Mouse (Mus musculus) heart, embryonic 13.5 days (tissue): Measurements from ENCODE around the gene Chrne. TPM values are rescaled to one million over a fixed set of nuclear protein-coding genes. Genes with fewer than 3 reads are reported as not detected.
A peak's percentile ranks its signal among the peaks of the same experiment; 100 is the strongest.

Experiments
- ATAC-seq: fragments of 200-750 bp; cut with Nextera tagmentation; 2 replicates; pipeline ENCODE4 v1.8.0; 2017; ENCODE audit warnings: moderate TSS enrichment; ENCODE audit not compliant: insufficient number of reproducible peaks, low FRiP score, low TSS enrichment; ENCODE audit errors: extremely low read depth
- H3K27ac ChIP-seq: fragments of 300-500 bp; sonication (generic); replicated peaks from 2 replicates; pipeline ENCODE4 v1.5.1; 2015; ENCODE audit warnings: moderate library complexity, mild to moderate bottlenecking, inconsistent platforms
- H3K27me3 ChIP-seq: fragments of 300-500 bp; sonication (generic); replicated peaks from 2 replicates; pipeline ENCODE4 v1.6.1; 2015; ENCODE audit warnings: mild to moderate bottlenecking, inconsistent platforms
- H3K36me3 ChIP-seq: fragments of 300-500 bp; sonication (generic); 2 replicates; pipeline ENCODE4 v1.6.1; 2015; ENCODE audit warnings: mild to moderate bottlenecking, inconsistent platforms
- H3K4me1 ChIP-seq: fragments of 300-500 bp; sonication (generic); 2 replicates; pipeline ENCODE4 v1.6.1; 2015; ENCODE audit warnings: inconsistent platforms
- H3K4me2 ChIP-seq: fragments of 300-500 bp; sonication (generic); 2 replicates; pipeline ENCODE4 v1.6.1; 2015; ENCODE audit warnings: inconsistent platforms, mild to moderate bottlenecking, moderate library complexity
- H3K4me3 ChIP-seq: fragments of 300-500 bp; sonication (generic); 2 replicates; pipeline ENCODE4 v1.5.1; 2015; ENCODE audit warnings: moderate library complexity, mild to moderate bottlenecking, inconsistent platforms
- H3K9ac ChIP-seq: fragments of 300-500 bp; sonication (generic); 2 replicates; pipeline ENCODE4 v1.6.1; 2015; ENCODE audit warnings: inconsistent platforms, mild to moderate bottlenecking, moderate library complexity
- H3K9me3 ChIP-seq: fragments of 300-500 bp; sonication (generic); 2 replicates; pipeline ENCODE4 v1.6.1; 2016; ENCODE audit warnings: inconsistent platforms
- WGBS: fragments of 180-500 bp; shearing (Covaris S2); methylation state at CpG from one replicate; pipeline ENCODE4 v1.1.7; 2015; ENCODE audit warnings: mixed read lengths; 5-methylcytosine and 5-hydroxymethylcytosine counted together
- polyA plus RNA-seq: library from polyadenylated mRNA; unstranded; fragments of >200 nt; fragmentation: Nextera tagmentation; extraction: Ambion mirVana; gene quantifications from 2 replicates; pipeline ENCODE4 v1.2.1, GENCODE M21; 2015

Gene Chrne
- polyA plus RNA-seq, 1 experiment from 2014 or later = not detected

DNA sequence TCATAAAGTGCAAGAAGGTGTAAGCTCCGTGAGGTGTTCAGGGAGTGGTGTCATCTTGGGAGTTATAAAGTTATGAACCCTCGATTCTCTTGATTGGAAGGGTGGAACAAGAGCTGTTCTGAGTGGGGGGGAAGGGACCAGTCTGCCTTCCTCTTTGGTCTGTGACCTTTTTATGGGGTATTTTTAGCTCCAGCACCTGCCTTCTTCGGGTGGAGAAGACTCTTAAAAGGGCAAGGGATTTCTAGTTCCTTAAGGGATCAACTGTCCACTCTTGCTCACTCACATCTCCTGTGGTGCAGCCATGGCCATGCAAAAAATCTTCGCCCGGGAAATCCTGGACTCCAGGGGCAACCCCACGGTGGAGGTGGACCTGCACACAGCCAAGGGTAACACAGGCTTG, 38.6 kb upstream of the Chrne start:
- 16% methylated on average over 6 of the region's 6 CpGs for WGBS
- ATAC-seq = no peak

DNA sequence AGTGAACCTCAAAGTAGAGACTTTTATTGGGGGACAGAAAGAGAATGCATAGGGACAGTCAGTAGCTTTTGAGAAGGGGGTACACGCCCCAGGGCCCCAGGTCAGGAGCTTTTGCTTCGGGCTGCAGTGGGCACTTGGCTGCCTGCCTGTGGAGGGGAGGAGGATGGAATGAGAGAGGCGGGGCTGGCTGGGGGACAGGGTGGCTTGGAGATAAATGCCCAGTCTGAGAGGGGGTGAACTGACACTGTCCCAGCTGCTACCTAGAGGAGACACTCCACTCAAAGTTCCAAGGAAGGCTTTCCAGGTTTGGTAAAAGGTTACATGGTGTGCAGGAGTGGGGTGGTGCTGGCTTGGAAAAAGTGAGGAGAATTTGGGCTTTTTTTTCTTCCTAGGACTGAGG, 37.9 kb upstream of the Chrne start, which contains the start of gene Eno3:
TSS of gene Eno3 (plus strand) at position 239 of the 400 bp plus-strand sequence.
- peaks cover 63% of the 10 kb centered on the region for H3K4me1 ChIP-seq
- WGBS = 15% methylated on average over 3 of the region's 3 CpGs

More for the DNA sequence above, 38.6 kb upstream of the Chrne start:
- Histone ChIP-seq H3K4me1 (peaks cover 57% of the 10 kb centered on the region), H3K4me3 (peak overlapping the region; percentile 100), H3K27ac (peak overlapping the region; percentile 99), H3K4me2 (peak overlapping the region; percentile 94), H3K9me3 (no peaks in the 10 kb centered on the region), H3K36me3 (peaks cover 41% of the 10 kb centered on the region), H3K9ac (peak overlapping the region; percentile 100), H3K27me3 (no peaks in the 10 kb centered on the region)

DNA sequence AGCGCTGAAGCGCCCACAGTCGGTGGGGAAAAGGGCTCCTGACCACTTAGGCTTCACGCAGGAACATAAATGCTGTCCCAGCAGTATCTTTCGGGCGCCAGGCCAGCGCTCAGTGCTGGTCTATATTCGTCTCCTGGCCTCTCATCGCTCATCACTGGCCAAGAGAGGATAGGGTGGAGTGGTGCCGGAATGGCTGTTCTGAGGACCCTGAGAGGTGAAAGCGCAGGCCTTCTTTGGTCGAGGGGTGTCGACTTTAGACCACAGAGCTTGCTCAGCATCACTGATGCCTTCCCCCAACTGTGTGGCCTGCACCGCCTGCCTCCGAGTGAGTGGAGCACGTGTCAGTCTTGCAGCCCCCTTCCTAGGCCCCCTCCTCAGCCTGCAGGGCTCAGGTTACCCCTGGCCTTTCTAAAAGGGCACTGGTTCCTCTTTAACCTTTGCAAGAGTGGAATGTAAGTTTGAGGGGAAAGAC, 37.5 kb upstream of the Chrne start:
- no peaks in the 10 kb centered on the region for H3K9me3 ChIP-seq
- 4% methylated on average over 16 of the region's 16 CpGs for WGBS
- peak overlapping the region; percentile 99 for H3K27ac ChIP-seq
- peak overlapping the region; percentile 100 for H3K4me3 ChIP-seq
- no peaks in the 10 kb centered on the region for H3K27me3 ChIP-seq
- H3K9ac ChIP-seq = peak overlapping the region; percentile 100
- peak overlapping the region; percentile 94 for H3K4me2 ChIP-seq
- H3K4me1 ChIP-seq = peaks cover 68% of the 10 kb centered on the region
- no peak; the same call in 1 of the 2 replicates for ATAC-seq
- peaks cover 41% of the 10 kb centered on the region for H3K36me3 ChIP-seq

More for the DNA sequence above, 37.9 kb upstream of the Chrne start, which contains the start of gene Eno3:
- peak; percentile 12; the same call in 1 of the 2 replicates for ATAC-seq
- peak within 1 kb of the TSS; percentile 99 for H3K27ac ChIP-seq
- peaks cover 41% of the 10 kb centered on the region for H3K36me3 ChIP-seq
- no peaks in the 10 kb centered on the region for H3K27me3 ChIP-seq
- no peaks in the 10 kb centered on the region for H3K9me3 ChIP-seq
- peak within 1 kb of the TSS; percentile 94 for H3K4me2 ChIP-seq
- H3K9ac ChIP-seq = peak within 1 kb of the TSS; percentile 100
- peak within 1 kb of the TSS; percentile 100 for H3K4me3 ChIP-seq

DNA sequence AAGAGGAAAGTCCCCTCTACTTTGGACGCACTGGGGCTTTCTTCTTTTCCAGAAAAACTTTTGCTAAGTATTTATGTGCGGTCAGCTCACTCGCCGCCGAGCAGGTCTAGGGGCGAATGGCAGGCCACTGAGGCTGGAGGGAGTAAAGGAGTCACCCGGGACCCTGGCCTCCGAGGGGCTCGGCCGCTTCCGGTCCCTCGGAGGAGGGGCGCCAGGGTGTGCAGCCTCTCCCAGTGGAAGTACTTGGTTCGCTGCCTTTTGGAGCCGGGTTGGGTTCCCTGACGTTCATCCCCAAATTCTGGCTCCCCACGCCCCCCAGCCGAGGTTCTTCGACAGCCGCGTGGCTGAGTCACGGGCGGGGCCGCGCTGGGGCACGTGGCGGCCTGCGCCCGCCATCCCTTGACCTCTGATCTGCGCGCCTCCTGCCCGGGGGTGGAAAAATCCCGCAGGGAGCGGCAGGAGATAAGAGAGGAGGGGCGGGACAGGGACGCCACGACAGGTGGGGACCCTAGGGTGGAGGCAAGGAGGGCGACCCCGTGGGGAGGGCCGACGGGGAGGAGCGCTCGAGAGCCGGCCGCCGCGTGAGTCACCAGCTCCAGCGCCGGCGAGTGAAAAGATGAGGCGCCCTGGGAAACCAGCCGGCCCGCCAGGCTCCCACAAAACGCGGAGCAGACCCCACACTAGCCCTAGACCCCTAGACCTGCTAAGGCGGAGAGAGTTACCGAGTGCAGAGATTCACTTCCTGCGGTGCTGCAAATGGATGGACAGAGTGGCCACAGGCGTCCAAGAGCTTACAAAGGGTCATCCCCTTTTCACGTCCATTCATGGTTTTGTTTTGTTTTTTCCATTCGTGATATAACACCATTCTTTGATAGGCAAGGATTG, 36.8 kb upstream of the Chrne start:
- no peak for ATAC-seq
- H3K4me1 ChIP-seq = peaks cover 70% of the 10 kb centered on the region

DNA sequence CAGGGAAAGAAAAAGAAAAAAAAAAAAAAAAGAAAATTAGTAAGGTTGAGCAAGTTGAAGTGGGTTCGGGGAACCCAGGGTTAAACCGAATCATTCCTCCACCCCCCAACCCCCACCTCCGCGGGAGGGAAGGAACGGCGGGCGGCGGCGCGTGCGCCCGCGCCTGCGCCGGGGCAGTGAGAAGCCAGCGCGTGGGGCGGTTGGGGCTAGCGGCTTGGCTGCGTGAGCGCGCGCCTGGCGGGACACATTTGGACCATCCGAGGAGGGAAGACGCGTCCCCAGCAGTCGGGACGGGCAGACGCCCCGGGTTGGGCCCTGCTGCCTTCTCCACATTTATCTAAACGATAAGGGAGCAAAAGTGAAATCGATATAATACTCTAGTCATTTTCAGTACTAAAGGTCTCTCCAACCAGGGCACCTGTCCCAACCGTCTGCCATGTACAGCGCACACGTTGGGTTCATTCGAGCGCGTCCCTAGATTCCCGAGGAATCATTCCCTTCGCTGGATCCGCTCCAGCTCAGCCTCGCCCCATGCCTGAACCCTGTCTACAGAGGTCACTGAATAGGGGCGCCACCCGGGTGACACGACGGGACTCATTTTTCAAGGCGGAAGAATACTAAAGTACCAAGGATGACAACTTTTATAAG, 36.0 kb upstream of the Chrne start:
- Histone ChIP-seq H3K27me3 (no peaks in the 10 kb centered on the region), H3K9ac (peak overlapping the region; percentile 100), H3K4me2 (peak overlapping the region; percentile 94), H3K27ac (peak overlapping the region; percentile 99), H3K4me1 (peaks cover 77% of the 10 kb centered on the region), H3K4me3 (peak overlapping the region; percentile 100), H3K9me3 (no peaks in the 10 kb centered on the region), H3K36me3 (peaks cover 42% of the 10 kb centered on the region)
- under 1% methylated on average over 42 of the region's 48 CpGs for WGBS
- 0 out of 2 replicates have a peak, but pooled peaks have one; percentile 17 for ATAC-seq

More for the DNA sequence above, 36.8 kb upstream of the Chrne start:
- peak overlapping the region; percentile 99 for H3K27ac ChIP-seq
- no peaks in the 10 kb centered on the region for H3K27me3 ChIP-seq
- peak overlapping the region; percentile 100 for H3K9ac ChIP-seq
- no peaks in the 10 kb centered on the region for H3K9me3 ChIP-seq
- peaks cover 41% of the 10 kb centered on the region for H3K36me3 ChIP-seq
- peak overlapping the region; percentile 100 for H3K4me3 ChIP-seq
- H3K4me2 ChIP-seq = peak overlapping the region; percentile 94
- under 1% methylated on average over 61 of the region's 61 CpGs for WGBS

DNA sequence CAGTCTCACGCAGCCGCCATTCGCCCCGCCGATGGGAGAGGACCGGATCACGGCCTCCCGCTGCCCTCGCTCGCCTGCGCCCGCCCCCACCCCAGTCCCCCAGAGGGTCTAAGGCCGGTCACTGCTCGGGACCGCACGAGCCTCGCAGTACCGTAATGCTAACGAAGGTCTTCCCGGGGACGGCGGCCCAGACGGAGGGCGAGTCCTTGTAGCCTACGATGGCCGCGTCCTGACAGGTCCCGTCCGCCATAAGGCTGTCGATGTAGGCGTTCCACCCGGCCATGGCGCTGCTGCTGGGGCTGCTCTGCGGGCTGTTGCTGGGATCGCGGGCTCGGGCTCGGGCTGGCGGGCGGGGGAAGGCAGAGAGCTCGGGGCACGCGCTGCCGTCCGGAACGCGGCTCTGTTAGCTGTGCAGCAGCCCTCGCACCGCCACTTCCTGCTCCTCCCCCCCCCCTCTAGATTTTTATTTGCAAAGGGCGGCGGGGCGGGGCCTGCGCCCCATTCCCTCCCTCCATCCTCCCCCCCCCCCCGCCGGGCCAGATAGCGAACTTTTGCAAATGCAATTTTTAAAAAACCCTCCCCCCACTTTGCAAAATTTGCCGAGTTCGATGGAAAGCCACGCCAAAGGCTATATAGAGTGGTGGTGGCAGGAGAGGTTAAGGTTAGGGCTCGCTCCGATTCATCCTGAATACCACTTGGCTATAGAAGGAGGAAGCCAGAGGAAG, 35.3 kb upstream of the Chrne start, which contains the start of gene Pfn1:
TSS of gene Pfn1 (minus strand) at position 447 of the 725 bp plus-strand sequence.
- Histone ChIP-seq H3K27me3 (no peaks in the 10 kb centered on the region), H3K4me3 (peak within 1 kb of the TSS; percentile 100), H3K9ac (peak within 1 kb of the TSS; percentile 100), H3K9me3 (no peaks in the 10 kb centered on the region), H3K4me2 (peak within 1 kb of the TSS; percentile 94), H3K4me1 (peaks cover 80% of the 10 kb centered on the region), H3K27ac (peak within 1 kb of the TSS; percentile 99), H3K36me3 (peaks cover 42% of the 10 kb centered on the region)
- ATAC-seq = peak; percentile 22
- WGBS = under 1% methylated on average over 60 of the region's 61 CpGs

DNA sequence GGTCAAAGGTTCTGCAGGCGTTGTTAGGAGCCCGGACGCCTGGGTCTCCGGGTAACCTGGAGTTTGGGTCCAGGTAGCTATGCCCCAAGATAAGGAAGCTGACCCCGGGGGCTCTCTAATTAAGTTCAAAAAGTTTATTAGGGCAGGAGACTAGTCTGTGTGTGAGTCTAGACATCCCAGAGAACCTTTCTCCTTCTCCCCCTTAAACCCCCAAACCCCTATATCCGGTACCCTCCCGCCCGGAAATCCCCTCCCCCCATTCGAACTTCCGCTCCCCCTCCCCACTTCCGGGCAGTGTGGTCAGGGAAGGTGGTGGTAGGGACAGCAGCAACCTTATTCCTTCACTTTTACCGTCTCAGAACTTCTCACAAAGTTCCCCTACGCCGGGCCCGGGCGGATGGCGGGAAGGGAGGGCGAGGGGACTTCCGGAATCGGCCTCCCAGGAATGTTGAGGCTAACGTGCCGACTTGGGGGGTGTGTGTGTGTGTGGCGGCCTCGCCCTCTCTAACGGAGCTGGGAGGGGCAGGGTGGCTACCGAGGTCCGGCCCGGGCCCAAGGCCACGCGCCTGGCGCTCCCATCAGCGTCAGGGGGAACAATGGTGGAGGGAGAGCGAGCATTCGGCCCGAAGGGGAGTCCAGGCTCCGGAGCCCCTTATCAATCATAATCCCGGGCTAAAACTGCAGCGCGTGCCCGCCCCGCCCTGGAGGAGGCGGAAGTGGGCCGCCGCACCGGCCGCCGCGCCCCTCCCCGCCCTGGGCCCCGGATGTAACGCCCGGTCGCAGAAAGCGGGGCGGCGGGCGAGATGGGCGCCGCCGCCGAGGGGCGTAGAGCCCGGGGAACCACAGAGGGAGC, 34.6 kb upstream of the Chrne start:
- Histone ChIP-seq H3K4me2 (peak overlapping the region; percentile 94), H3K36me3 (peaks cover 47% of the 10 kb centered on the region), H3K9ac (peak overlapping the region; percentile 100), H3K4me1 (peaks cover 80% of the 10 kb centered on the region), H3K9me3 (no peaks in the 10 kb centered on the region), H3K4me3 (peak overlapping the region; percentile 100), H3K27me3 (no peaks in the 10 kb centered on the region), H3K27ac (peak overlapping the region; percentile 99)
- peak; percentile 26 for ATAC-seq
- WGBS = under 1% methylated on average over 63 of the region's 63 CpGs

DNA sequence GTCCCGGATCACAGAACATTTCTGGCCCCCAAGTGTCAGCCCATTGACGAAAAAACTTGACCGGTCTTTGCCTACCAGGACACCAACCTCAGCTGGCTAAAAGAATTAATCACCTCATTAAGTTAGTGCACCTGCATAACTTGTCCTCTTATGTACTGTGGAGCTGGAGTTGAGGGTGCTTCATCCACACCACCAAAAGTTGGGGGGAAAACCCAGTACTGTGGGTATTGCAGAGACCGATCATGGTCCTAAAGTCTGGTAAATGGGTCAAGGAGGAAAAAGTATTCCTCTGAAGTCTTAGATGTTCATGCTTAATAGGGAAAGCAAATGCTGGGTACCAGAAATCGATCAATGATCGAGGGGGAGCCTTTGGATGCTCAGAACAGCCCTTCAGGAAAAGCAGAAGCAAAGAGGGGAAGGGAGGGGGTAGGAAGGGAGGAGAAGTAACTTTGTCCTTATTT, 33.9 kb upstream of the Chrne start:
- 38% methylated on average over 6 of the region's 6 CpGs for WGBS
- Histone ChIP-seq H3K9ac (peak overlapping the region; percentile 100), H3K27me3 (no peaks in the 10 kb centered on the region), H3K4me1 (peaks cover 80% of the 10 kb centered on the region), H3K36me3 (peaks cover 47% of the 10 kb centered on the region), H3K4me2 (peak overlapping the region; percentile 94), H3K4me3 (peak overlapping the region; percentile 100), H3K27ac (peak overlapping the region; percentile 99), H3K9me3 (no peaks in the 10 kb centered on the region)
- ATAC-seq = no peak

DNA sequence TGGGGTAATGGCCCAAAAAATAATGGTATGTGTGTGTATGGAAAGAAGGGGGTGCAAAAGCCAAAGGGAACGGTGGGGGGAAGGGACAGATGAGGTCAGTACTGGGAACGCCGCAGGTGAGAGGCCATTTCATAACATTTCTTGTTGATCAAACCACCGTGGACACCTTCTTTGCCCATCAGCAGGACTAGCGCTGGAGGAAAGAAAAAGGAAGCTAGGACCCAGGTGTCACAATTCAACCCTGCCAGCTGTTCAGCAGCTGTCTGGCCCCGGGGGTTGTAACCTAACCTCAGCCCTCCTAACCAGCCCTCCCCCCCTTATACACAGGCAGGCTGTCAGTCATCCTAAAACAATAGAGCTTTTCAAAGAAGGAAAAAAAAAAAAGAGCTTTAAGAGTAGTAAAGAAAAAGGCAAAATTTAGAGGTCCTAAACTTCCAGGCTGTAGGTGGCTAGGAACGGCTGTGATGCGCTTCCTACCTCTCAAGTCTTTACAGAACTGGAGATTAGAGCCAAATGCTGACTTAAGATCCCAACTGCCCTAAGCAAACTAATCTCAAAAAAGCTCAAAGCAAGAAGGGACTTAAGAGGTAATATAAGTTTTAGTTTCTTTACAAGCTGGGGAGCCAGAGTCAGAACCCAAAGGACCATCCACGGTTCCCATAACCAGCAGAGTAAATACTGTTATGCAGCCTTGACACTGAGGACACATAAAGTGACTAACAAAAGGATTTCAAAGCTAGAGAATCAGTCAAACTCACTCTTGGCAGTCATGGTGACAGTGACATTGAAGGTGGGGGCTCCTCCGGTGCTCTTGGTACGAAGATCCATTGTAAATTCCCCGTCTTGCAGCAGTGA, 33.2 kb upstream of the Chrne start:
- WGBS = 59% methylated on average over 12 of the region's 12 CpGs
- peak overlapping the region; percentile 94 for H3K4me2 ChIP-seq
- no peak for ATAC-seq
- peak overlapping the region; percentile 99 for H3K27ac ChIP-seq
- H3K4me1 ChIP-seq = peaks cover 75% of the 10 kb centered on the region
- no peaks in the 10 kb centered on the region for H3K9me3 ChIP-seq
- H3K4me3 ChIP-seq = peak overlapping the region; percentile 100
- H3K9ac ChIP-seq = peak overlapping the region; percentile 100
- H3K27me3 ChIP-seq = no peaks in the 10 kb centered on the region
- peaks cover 47% of the 10 kb centered on the region for H3K36me3 ChIP-seq
